Mouse (Mus musculus) kidney, adult 2 months (tissue): ENCODE data around the gene Foxd1.

Source experiments
- CTCF ChIP-seq: fragments of 200-500 bp; conservative IDR thresholded peaks from 2 replicates; pipeline ENCODE4 v1.5.1; 2011; ENCODE audit warnings: low read depth, mild to moderate bottlenecking, control low read depth, low read length, moderate library complexity, mixed read lengths; ENCODE audit not compliant: insufficient read depth, insufficient read length
- POLR2A ChIP-seq: fragments of 200-500 bp; IDR thresholded peaks from one replicate; pipeline ENCODE4 v1.6.1; 2011; ENCODE audit warnings: low read depth, low read length, control low read depth

- TF ChIP-seq CTCF, result no peak
- TF ChIP-seq POLR2A, result no peak
Measured at GRCm38 (mm10) chr13:98306393-98306792, 47.6 kb upstream of the Foxd1 start.
